Mouse (Mus musculus) neural tube, embryonic 12.5 days (tissue): ENCODE results near the gene Col9a2. TPM values are rescaled to one million over a fixed set of nuclear protein-coding genes. Genes with fewer than 3 reads are reported as not detected.

ENCODE experiments used
- polyA plus RNA-seq: library from polyadenylated mRNA; unstranded; fragments of >200 nt; fragmentation: Nextera tagmentation; extraction: Ambion mirVana; gene quantifications from 2 replicates; pipeline ENCODE4 v1.2.1, GENCODE M21; 2016

Col9a2 gene
- polyA plus RNA-seq, 1 experiment from 2014 or later = 18.0 TPM

Other genes with a start within 250 kb of the Col9a2 start
- gene Nfyc, start 207.8 kb upstream of the Col9a2 start, polyA plus RNA-seq = 103 and 104 TPM in 2 replicates
- gene Rims3, start 184.6 kb upstream of the Col9a2 start, polyA plus RNA-seq = 10.0 and 12.9 TPM in 2 replicates
- 36.1 and 36.8 TPM in 2 replicates for gene Exo5, start 114.4 kb upstream of the Col9a2 start, polyA plus RNA-seq
- 10.8 and 11.7 TPM in 2 replicates for gene Zfp69, start 87.7 kb upstream of the Col9a2 start, polyA plus RNA-seq
- gene Smap2, start 22.1 kb upstream of the Col9a2 start, polyA plus RNA-seq = 39.0 and 44.5 TPM in 2 replicates
- gene Zmpste24, start 58.9 kb downstream of the Col9a2 start, polyA plus RNA-seq = 30.0 and 34.7 TPM in 2 replicates
- gene Tmco2, start 69.8 kb downstream of the Col9a2 start, polyA plus RNA-seq = not detected in 2 replicates
- gene Rlf, start 175.7 kb downstream of the Col9a2 start, polyA plus RNA-seq = 34.4 and 34.8 TPM in 2 replicates